Mouse (Mus musculus) liver, adult 2 months (tissue): Measurements from ENCODE around the gene Lpar3.

Experiments
- CTCF ChIP-seq: fragments of 200-500 bp; IDR thresholded peaks from 2 replicates; pipeline ENCODE4 v1.5.1; 2011; ENCODE audit warnings: low read depth, low read length, control low read depth
- POLR2A ChIP-seq: fragments of 200-500 bp; IDR thresholded peaks from 2 replicates; pipeline ENCODE4 v1.6.1; 2011; ENCODE audit warnings: low read length, control low read depth; ENCODE audit not compliant: insufficient read depth; ENCODE audit errors: extremely low read depth

GRCm38 (mm10) chr3:146264146-146264545 lies 43.4 kb downstream of the Lpar3 start:
- TF ChIP-seq POLR2A (no peak), CTCF (no peak)
